Mouse (Mus musculus): ENCODE results near the gene Grk1.

Gene Grk1

DNA sequence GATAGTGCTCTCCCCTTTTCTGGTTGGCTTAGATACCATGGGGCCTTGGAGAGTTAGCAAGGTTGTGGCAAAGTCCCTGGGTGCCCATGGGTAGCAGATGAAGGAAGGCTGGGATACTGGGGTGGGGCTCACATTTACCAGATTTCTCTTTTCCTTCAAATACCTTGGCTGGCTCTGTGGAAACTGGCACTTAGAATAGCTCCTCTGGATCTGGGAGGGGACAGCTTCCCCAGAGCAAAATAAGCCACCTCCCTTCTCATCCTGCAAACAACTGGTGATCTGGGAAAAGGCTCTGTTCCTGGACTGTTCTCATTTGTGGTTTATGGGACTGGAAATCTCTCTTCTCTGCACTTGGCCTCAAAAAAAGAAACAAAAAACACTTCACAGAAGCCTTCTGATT is 26.0 kb downstream of the Grk1 start:
- DNase-seq, result no peak

DNA sequence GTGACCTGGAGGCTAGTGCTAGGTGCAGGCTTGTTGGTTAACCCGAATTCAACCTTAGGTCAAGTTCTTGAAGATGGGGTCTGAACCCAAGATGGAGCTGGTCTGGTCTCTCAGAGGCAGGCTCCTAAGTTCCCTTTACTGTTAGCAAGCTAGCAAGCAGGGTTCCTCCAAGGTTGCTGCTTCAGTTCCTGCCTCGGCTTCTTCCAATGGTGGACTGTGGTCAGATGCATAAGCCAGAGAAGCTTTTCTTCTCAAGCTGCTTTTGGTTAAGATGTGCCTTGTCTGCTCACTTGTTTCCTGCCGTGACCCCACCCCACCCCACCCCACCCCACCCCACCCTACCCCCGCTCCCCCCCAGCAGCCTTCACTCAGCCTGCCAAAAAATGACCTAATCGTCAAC is 28.2 kb downstream of the Grk1 start:
- DNase-seq, result no peak

DNA sequence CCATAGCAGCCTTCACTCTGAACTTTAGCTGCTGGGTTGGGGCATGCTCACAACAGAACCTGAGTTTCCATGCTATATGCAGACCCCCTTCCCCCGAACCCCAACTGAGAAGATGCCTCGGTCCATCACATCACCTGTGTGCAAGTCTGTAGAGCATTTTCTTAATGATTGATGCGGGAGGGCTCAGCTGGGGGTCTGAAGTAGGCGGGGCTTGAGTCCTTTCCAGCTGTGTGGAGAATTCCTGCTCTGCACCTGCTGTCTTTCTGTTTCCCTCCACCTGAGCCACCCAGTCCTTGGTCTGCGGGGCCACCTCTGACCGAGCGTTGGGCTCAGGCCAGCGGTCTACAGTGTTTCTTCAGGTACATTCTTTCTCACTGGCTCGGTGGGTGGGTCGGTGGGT is 30.0 kb downstream of the Grk1 start, which contains the start of gene Tmem255b:
TSS of gene Tmem255b (plus strand) at position 301 of the 400 bp plus-strand sequence.
- DNase-seq, result no peak

DNA sequence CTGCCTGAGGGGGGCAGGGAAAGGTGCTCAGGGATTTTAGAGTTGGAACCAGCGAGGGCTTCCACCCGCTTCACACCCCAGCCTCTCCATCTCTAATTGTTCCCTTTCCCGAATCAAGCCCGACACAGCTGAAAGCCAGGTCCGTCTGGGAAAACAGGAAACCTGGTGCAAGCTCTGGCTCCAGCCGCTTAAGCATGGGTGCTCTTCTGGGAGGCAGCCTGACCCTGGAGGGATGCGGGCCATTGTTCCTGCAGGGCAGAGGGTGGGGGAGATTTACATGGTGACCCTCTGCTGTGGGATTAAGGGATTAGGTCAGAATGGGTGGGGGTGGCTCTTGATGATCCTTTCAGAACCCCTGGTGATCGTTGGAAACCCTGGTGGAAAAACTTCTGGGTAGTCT is 31.2 kb downstream of the Grk1 start:
- DNase-seq, result no peak

DNA sequence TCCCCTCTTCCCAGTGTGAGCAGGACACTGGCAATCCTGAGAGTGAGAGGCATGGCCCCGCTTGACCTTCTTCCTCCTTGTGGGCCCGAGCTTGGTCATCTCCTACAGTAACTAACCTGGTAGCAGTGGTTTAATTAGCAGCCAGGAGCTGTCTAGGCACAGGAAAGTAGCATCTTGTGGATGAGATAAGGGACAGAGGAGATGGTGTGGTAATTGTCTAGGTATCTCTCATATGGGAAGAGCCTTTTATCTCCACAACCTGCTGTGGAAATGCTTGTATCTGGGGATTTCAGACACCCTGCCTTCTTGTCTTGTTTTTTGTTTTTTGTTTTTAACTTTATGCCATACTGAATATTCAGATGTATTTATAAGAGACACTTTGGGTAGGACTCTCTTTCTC is 32.6 kb downstream of the Grk1 start:
- no peak for DNase-seq

DNA sequence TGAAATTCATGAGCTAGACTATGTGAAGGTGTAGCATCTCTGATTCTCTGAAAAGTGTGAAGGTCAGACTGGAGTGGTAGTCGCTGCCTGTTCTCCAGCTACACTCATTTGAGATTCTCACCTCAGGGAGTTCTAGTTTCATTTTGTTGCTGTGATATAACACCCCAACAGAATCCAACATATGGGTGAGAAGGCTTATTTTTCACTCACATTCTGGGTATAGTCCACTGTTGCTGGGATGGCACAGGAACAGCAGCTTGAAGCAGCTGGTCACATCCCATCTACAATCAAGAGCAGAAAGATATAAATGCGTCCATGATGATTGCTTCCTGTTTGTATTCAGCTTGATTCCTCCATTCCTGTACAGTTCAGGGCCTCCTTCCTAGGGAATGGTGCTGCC is 37.3 kb downstream of the Grk1 start:
- no peak for DNase-seq

DNA sequence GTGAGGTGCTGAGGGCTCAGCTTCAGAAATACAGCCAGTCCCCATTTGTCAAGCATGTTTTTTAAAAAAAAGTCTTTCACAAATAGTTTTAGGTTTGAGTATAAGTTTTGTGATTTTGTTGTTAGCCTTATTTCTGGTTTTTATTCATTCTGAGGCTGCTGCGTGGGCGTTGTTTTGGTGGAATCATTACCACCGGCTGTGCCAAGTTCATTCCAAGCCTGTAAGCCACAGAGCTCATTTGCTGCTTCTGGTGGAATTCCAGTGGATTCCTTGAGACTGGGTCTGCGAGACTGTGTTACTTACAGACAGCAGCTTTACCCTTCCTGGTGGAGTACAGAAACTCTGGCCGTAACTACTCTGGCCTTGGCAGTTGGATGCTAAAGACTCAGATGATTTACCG is 41.6 kb downstream of the Grk1 start:
- DNase-seq, result no peak

DNA sequence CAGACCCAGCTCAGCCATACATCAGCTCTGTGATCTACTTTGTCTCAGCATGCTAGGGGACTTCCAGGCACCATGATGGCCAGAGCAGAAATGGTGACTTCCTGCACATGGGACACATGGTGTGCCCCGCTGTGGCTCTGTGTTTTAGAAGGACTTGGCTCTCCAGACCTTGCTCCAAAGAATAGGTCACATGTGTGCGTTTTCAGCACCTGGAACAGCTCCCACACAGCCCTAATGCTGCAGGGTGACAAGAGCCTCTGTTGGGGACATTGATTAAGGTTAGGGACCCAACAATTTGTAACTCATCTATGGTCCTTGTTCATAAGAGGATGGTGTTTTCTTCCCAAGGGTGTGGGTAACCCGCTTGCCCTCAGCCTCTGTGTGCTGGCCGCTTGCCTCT is 43.3 kb downstream of the Grk1 start:
- DNase-seq, result peak in 1 of 2 experiments; percentile 40

DNA sequence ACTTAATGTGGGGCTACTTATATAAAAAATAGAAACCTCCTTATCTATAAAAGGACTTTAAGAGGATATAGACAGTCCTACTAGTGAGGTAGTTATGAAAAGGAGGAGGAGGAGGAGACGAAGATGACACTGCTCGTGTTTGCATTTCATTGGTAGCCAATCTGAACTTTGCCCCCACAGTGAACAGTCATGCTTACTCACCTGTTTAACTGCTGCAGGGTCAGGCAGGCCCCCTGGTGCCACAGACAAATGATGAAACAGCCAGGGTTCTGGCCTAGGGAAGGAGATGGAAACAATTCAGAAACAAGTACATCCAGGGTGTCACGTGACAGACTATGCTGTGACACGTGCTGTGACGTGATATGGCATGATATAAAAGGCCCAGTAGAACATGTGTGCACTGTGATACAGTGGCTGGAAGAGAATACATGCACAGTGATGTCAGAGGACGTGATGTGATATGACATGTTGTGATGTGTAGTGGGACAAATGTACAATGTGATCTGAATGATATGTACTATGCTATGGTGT is 46.9 kb downstream of the Grk1 start:
- DNase-seq, result no peak

DNA sequence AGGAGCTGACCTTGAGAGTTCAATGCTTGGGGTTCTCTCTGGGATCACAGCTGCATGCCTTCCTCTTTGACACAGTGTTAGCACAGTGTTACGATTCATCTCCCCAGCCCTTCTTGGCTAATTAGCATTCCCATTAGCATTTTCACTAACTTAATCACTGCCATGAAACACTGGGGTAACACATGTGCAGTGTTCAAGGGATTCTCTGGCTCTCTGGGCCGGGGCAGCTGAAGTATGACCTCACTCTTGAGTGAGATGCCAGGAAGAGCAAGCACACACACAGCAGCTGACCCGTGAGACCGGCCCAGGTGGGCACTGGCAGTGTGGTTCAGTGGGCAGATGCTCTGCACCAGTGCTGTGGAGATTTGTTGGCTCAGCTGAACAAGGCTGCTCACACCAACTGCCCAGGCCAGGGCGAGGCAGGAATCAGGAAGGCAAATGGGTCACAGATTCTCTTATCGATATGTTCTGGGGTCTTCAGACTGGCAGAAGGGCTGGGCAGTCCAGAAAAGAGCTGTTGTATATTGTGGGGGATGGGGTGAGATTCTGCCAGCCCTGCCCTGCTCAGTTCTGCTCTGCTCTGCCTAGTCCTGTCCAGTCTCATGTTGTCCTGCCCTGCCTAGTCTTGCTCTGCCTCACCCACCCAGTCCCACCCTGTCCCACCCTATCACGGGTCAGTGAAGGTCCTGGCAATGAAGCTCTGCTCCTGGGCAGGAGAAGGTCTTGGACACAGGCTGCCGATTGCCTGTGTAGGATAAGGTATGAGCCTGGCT is 49.6 kb downstream of the Grk1 start:
- DNase-seq, result no peak

DNA sequence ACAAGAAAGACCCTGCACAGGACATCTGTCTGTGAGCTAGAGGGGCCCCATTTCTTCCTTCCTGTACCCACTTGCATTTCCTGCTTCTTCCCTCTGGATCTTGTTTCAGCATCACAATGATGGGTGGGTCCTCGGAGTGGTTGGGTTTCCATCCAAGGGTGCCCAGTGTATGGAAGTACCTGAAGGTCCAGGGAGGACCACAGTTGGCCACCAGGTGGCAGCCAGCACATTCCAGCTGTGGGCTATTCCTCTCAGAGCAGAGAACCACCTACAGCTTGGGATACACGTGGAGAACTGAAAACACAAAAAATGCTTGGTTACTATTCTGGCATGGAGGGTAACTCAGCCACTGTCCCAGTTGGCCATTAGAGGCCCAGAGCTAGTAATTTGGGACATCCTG is 50.4 kb downstream of the Grk1 start:
- peak; percentile 74 to 77 for DNase-seq

DNA sequence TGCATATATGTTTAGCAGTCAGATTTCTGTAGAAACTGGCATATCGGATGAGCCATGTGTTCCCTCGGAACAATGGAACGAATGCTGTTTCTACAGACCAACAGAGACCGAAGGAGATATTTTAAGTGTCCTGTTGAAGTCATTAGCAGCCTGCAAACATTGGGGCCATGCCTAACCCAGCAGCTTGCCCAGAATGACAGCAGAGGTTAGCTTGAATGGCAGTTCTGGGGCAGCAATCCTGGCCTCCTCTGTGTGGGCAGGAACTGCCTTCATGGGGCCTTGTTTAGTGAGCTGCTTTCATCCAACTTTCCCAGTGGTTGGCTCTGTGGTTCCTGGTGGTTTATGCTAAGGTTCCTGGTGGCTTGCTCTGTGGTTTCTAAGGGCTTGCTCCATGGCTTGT is 54.5 kb downstream of the Grk1 start:
- no peak for DNase-seq

DNA sequence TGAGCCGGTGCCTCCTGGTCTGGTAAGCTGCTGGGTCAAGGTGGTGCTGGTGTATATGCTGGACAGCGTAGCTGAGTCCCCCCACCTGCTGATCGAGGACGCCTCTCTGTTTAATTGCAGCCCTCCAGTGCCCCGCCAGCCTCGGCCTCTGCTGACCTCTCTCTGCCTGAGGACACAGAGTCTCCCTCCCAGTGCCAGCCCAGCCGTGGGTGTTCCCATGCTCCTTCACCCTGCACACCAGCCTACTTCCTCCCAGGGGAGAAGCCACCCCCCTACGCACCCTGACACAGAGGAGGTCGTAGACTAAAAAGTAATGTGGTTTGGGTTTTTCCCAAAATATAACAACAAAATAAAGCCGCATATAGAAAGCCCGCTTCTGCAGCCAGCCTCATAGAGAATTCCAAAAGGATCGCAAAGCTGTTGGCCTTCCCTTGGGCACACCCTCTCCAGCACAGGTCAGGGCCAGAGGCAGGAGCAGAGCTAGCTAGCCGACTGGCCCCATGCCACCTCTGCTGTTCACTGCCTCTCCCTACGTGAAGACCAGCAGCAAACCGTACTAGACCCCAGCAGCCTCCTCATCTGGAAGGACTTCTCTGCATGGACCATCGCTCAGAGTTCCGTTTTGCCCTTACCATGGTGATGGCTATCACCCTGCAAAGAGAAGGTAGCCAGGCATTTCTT is 56.3 kb downstream of the Grk1 start:
- no peak for DNase-seq

DNA sequence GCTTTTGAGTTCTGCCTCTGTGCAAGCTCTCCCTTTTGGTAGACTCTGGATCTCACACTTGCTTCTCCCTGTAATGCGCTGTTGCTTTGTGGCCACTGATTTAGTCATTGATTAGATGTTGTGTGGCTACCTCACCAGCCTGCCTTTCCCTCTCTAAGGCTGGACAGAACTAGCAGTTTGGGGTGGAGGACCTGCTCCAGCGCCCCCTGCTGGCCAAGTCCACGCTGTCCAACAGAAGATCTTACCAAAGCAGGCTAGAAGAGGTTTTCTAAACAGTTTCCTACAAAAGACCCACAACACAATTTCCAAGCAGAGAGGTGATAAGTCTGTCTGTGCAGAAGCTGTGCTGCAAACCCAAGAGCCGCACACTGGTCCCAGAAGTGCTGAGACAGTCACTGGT is 57.0 kb downstream of the Grk1 start:
- DNase-seq, result peak; percentile 74 to 80

DNA sequence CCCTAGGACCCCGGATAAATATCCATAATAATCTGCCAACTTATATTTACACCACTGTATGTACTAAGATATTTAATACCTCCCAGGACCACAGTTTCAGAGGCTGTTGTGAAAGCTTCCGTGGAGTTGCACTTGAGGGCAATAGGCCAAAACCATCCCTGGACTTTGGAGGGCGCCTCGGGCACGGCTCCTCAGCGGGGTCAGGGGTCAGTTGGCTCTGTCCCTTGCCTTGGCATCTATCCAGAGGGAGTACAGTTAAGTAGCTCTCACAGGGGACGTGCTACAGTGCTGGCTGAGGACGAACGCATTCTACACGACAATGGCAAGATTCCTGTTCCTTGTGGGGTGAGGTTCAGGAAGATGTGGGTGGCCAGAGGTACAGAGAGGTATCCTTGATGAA is 57.5 kb downstream of the Grk1 start:
- peak; percentile 84 to 88 for DNase-seq

DNA sequence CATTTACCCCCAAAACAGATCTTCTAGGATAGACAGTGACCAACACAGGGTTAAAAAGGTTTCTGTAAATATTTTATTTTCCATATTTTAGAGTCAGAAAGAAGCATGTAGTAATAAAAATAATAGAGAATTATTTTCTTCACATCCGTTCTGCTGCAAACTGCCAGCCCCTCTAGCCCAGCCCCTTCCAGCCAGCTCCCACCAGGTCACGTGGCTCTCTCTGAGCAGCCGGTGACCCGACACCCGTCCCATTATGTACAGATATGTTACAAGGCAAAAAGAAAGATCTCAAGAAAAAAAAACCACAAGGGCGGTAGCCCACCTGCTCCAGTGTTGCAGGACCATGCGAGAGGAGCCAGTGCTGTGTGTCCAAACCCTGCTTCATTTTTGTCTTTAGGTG is 60.4 kb downstream of the Grk1 start:
- DNase-seq, result no peak

DNA sequence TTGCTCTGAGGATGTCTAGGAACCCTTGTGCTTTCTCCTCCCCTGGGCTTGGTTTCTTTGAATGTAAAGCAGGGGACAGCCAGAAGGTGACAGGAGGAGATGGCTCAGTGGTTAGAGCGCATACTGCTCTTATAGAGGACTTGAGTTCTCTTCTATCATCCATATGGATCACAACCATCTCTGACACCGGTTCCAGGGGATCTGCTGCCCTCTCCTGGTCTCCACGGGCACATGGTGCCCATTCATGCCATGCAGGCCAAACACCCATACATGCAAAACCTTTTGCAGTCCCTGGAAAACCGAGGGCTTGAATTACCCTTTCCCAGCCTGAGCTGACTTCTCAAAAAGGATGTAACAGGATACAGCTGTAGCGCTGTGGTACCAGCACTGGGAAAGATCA is 62.1 kb downstream of the Grk1 start:
- no peak for DNase-seq

DNA sequence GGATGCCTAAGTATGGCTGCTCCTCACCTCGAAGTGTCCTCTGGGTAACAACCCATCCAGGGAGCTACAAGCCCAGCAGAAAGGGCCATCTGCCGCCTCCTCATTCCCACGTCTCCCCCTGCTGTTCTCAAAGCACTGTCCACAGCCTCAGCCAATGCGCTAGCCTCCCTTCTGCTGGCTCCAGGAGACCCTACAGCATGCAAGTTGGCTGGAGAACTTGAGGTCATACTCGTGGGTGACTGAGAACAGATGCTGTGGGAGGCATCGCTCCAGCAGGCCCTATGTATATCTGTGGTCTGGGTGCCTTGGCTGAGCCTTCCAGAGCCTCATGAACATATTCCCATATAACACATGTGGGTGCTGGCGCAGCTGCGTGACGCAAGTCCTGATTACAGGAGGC is 63.9 kb downstream of the Grk1 start:
- DNase-seq, result peak in 1 of 2 experiments; percentile 75

DNA sequence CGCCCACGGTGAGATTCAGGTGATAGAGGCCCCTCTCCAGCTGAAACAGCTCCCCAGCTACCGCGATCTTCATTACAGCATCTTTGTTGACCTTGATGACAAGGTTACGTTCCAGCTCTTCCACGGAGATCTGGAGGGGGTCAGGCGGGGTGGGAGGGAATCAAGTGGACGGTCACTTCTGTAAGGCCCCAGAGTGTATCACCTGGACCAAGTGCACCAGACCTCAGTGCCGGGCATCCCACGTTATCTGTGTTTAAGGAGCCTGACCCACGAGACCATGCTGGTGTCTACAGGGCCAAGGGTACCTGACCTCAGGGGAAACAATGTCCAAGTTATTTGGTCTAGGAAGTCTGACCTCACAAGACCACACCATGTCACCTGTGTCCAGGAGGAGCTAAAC is 66.6 kb downstream of the Grk1 start:
- no peak for DNase-seq

Measured in lung, postnatal 4 days (tissue).